Mouse (Mus musculus): ENCODE results near the gene Dennd6a.

The Dennd6a gene

GRCm38 (mm10) chr14:26571951-26572675 lies 1.5 kb upstream of the Dennd6a start:
- DNase-seq (ENCODE audit: low read depth, low spot score): no peak

- no peak for DNase-seq (ENCODE audit: low read depth, low spot score)
These were observed 2.7 kb downstream of the Dennd6a start for GRCm38 (mm10) chr14:26576255-26576780.

GRCm38 (mm10) chr14:26578791-26579191 lies 5.1 kb downstream of the Dennd6a start:
- DNase-seq (ENCODE audit: low read depth, low spot score): no peak

- peak; percentile 83 for DNase-seq (ENCODE audit: low read depth, low spot score)
These were observed 6.0 kb downstream of the Dennd6a start for GRCm38 (mm10) chr14:26579346-26580343.

- DNase-seq (ENCODE audit: low read depth, low spot score): no peak
These were observed 10.0 kb downstream of the Dennd6a start for GRCm38 (mm10) chr14:26583645-26584044.

- DNase-seq (ENCODE audit: low read depth, low spot score): peak; percentile 1
These were observed 13.5 kb downstream of the Dennd6a start for GRCm38 (mm10) chr14:26587116-26587515.

GRCm38 (mm10) chr14:26591353-26591752 lies 17.7 kb downstream of the Dennd6a start:
- DNase-seq (ENCODE audit: low read depth, low spot score): no peak

GRCm38 (mm10) chr14:26593281-26593895 lies 19.7 kb downstream of the Dennd6a start:
- no peak for DNase-seq (ENCODE audit: low read depth, low spot score)

GRCm38 (mm10) chr14:26595167-26595566 lies 21.5 kb downstream of the Dennd6a start:
- no peak for DNase-seq (ENCODE audit: low read depth, low spot score)

- no peak for DNase-seq (ENCODE audit: low read depth, low spot score)
These were observed 22.2 kb downstream of the Dennd6a start for GRCm38 (mm10) chr14:26595695-26596365.

GRCm38 (mm10) chr14:26605354-26605753 lies 31.7 kb downstream of the Dennd6a start:
- DNase-seq (ENCODE audit: low read depth, low spot score): no peak

- no peak for DNase-seq (ENCODE audit: low read depth, low spot score)
These were observed 36.0 kb downstream of the Dennd6a start for GRCm38 (mm10) chr14:26609674-26610073.

GRCm38 (mm10) chr14:26610689-26611088 lies 37.0 kb downstream of the Dennd6a start:
- DNase-seq (ENCODE audit: low read depth, low spot score): no peak

- no peak for DNase-seq (ENCODE audit: low read depth, low spot score)
These were observed 51.6 kb downstream of the Dennd6a start for GRCm38 (mm10) chr14:26625301-26625700.

- no peak for DNase-seq (ENCODE audit: low read depth, low spot score)
These were observed 53.0 kb downstream of the Dennd6a start for GRCm38 (mm10) chr14:26626605-26627140.

- no peak for DNase-seq (ENCODE audit: low read depth, low spot score)
These were observed 63.6 kb downstream of the Dennd6a start for GRCm38 (mm10) chr14:26637025-26637850.

GRCm38 (mm10) chr14:26637851-26638707 lies 64.4 kb downstream of the Dennd6a start, which contains the start of gene Arf4:
TSS of gene Arf4 (plus strand) at chr14:26638074.
- peak; percentile 97 for DNase-seq (ENCODE audit: low read depth, low spot score)

- peak; percentile 64 for DNase-seq (ENCODE audit: low read depth, low spot score)
These were observed 65.0 kb downstream of the Dennd6a start for GRCm38 (mm10) chr14:26638708-26639084.

- no peak for DNase-seq (ENCODE audit: low read depth, low spot score)
These were observed 65.6 kb downstream of the Dennd6a start for GRCm38 (mm10) chr14:26639251-26639650.

All from forelimb bud, embryonic 11.5 days (tissue).